Mouse (Mus musculus): Measurements from ENCODE around the gene Kcnip2. TPM values are rescaled to one million over a fixed set of nuclear protein-coding genes. Genes with fewer than 3 reads are reported as not detected.

The Kcnip2 gene
- total RNA-seq, 4 experiments from 2014 or later, result 0.39 to 0.78 (median 0.58) TPM

- peak; percentile 46 to 47 for DNase-seq (ENCODE audit: low spot score in 2 of 2)
Measured at GRCm38 (mm10) chr19:45782315-45783001, 33.4 kb downstream of the Kcnip2 start.

- no peak for DNase-seq (ENCODE audit: low spot score in 2 of 2)
Measured at GRCm38 (mm10) chr19:45781676-45782075, 34.2 kb downstream of the Kcnip2 start.

GRCm38 (mm10) chr19:45780350-45780915 lies 35.4 kb downstream of the Kcnip2 start:
- no peak for DNase-seq (ENCODE audit: low spot score in 2 of 2)

GRCm38 (mm10) chr19:45775486-45775885 lies 40.4 kb downstream of the Kcnip2 start:
- no peak for DNase-seq (ENCODE audit: low spot score in 2 of 2)

- no peak for DNase-seq (ENCODE audit: low spot score in 2 of 2)
Measured at GRCm38 (mm10) chr19:45771501-45771900, 44.4 kb downstream of the Kcnip2 start.

- DNase-seq (ENCODE audit: low spot score in 2 of 2), result no peak
Measured at GRCm38 (mm10) chr19:45760810-45761209, 55.1 kb downstream of the Kcnip2 start.

GRCm38 (mm10) chr19:45758671-45759070 lies 57.2 kb downstream of the Kcnip2 start:
- DNase-seq (ENCODE audit: low spot score in 2 of 2), result no peak

GRCm38 (mm10) chr19:45753551-45753950 lies 62.3 kb downstream of the Kcnip2 start:
- no peak for DNase-seq (ENCODE audit: low spot score in 2 of 2)

GRCm38 (mm10) chr19:45751881-45752280 lies 64.0 kb downstream of the Kcnip2 start:
- no peak for DNase-seq (ENCODE audit: low spot score in 2 of 2)

GRCm38 (mm10) chr19:45749243-45750043 lies 66.4 kb downstream of the Kcnip2 start, which contains the start of gene Npm3:
Gene Npm3 (minus strand): TSS chr19:45749591.
- DNase-seq (ENCODE audit: low spot score in 2 of 2), result peak; percentile 63 to 64

GRCm38 (mm10) chr19:45748691-45749242 lies 67.1 kb downstream of the Kcnip2 start:
- DNase-seq (ENCODE audit: low spot score in 2 of 2), result no peak

- DNase-seq (ENCODE audit: low spot score in 2 of 2), result no peak
Measured at GRCm38 (mm10) chr19:45748206-45748605, 67.7 kb downstream of the Kcnip2 start.

- peak; percentile 77 to 81 for DNase-seq (ENCODE audit: low spot score in 2 of 2)
Measured at GRCm38 (mm10) chr19:45747028-45747867, 68.6 kb downstream of the Kcnip2 start.

GRCm38 (mm10) chr19:45746153-45747020 lies 69.5 kb downstream of the Kcnip2 start:
- peak; percentile 54 to 62 for DNase-seq (ENCODE audit: low spot score in 2 of 2)

- DNase-seq (ENCODE audit: low spot score in 2 of 2), result no peak
Measured at GRCm38 (mm10) chr19:45745344-45746152, 70.3 kb downstream of the Kcnip2 start.

- no peak for DNase-seq (ENCODE audit: low spot score in 2 of 2)
Measured at GRCm38 (mm10) chr19:45743619-45744018, 72.2 kb downstream of the Kcnip2 start.

- no peak for DNase-seq (ENCODE audit: low spot score in 2 of 2)
Measured at GRCm38 (mm10) chr19:45742984-45743575, 72.8 kb downstream of the Kcnip2 start.

GRCm38 (mm10) chr19:45742218-45742983 lies 73.5 kb downstream of the Kcnip2 start, which contains the start of gene Fgf8:
Gene Fgf8 (minus strand): TSS chr19:45742915.
- DNase-seq (ENCODE audit: low spot score in 2 of 2), result no peak
